Mouse (Mus musculus): ENCODE data around the gene Samm50.

- TF ChIP-seq ZMIZ1 (IDR thresholded peaks at IDR 0.05; ENCODE audit: low read depth, low read length), result no peak
- no peak for TF ChIP-seq HCFC1 (IDR thresholded peaks at IDR 0.05; ENCODE audit: low read depth, low read length)
- TF ChIP-seq EP300 (IDR thresholded peaks at IDR 0.05; ENCODE audit: low read length), result no peak
- no peak for TF ChIP-seq POLR2A (IDR thresholded peaks at IDR 0.05; ENCODE audit: low read depth, low read length)
- TF ChIP-seq CTCF (conservative IDR thresholded peaks at IDR 0.05 in 1 of 2, IDR thresholded peaks at IDR 0.05 in 1 of 2; ENCODE audit: low read depth in 2 of 2, low read length in 2 of 2), result no peak
- no peak for TF ChIP-seq NELFE (IDR thresholded peaks at IDR 0.05; ENCODE audit: low read depth, low read length)
- TF ChIP-seq RCOR1 (conservative IDR thresholded peaks at IDR 0.05; ENCODE audit: low read depth, low read length), result no peak
- TF ChIP-seq SIN3A (IDR thresholded peaks at IDR 0.05; ENCODE audit: low read length), result no peak
- no peak for TF ChIP-seq RAD21 (IDR thresholded peaks at IDR 0.05; ENCODE audit: low read depth, low read length)
- no peak for TF ChIP-seq TCF12 (IDR thresholded peaks at IDR 0.05; ENCODE audit: low read depth, low read length)
- no peak for TF ChIP-seq NRF1 (IDR thresholded peaks at IDR 0.05; ENCODE audit: low read depth, low read length)
- no peak for TF ChIP-seq GABPA (IDR thresholded peaks at IDR 0.05; ENCODE audit: insufficient replicate concordance, low read depth, low read length)
- TF ChIP-seq POLR2AphosphoS2 (IDR thresholded peaks at IDR 0.05; ENCODE audit: low read depth, low read length), result no peak
Observed at GRCm38 (mm10) chr15:84266290-84266689, 74.2 kb downstream of the Samm50 start.

All from CH12.LX (cell line).